Mouse (Mus musculus): ENCODE results near the gene Pard3.

The Pard3 gene

DNA sequence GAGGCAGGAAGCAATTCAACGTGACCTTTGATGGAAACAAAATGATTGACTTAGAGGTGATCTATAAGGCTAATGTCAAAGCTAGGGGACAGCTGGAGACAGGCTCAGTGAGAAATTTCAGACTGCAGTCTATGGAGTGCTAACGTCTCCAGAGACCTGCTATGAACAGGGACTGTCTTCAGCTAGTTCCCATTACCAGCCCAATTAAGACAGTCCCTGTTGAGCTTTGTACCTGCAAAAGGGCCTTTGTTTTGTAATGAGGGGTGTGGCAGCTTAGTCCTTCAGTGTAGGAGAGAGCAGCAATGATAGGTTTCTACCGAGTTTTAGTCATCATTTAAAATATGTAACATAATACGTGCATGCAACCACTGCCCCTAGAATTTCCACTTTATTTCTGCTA, 448.9 kb downstream of the Pard3 start:
- DNase-seq: no peak

GRCm38 (mm10) chr8:127514810-127515735, 451.4 kb downstream of the Pard3 start:
- DNase-seq: no peak

DNA sequence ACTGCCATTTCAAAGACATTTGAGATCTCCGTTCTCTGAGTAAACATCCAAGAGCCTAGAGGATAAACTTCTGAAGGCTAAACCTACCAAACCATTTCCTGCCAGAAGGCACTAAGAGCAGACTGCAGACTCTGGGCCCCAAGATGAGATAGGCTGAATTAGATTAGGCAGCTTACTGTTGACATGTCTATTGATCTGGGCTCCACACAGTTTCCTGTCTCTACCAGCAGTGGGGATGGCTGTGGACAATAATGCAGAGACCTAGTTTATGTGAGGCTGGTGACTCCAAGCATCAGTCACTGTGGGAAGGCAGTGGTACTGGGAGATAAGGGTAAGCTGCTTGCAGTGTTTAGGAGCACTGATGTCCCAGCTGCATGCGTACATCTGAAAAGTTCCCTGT, 452.4 kb downstream of the Pard3 start:
- DNase-seq: peak; percentile 25

- no peak for DNase-seq
Observed at GRCm38 (mm10) chr8:127525673-127526072, 462.0 kb downstream of the Pard3 start.

DNA sequence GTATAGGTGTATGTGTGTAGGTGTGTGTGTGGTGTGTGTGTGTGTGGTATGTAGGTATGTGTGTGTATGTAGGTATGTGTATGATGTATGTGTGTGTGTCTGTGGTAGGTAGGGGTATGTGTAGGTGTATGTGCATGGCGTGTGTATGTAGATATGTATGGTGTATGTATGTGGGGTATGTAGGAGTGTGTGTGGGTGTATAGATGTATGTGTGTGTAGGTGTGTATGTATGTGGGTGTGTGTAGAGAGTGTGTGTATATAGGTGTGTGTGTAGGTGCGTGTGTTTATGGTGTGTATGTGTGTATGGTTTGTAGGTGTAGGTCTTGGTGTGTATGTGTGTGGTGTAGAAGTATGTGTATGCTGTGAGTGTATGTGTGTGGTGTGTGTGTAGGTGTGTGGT, 464.6 kb downstream of the Pard3 start:
- no peak for DNase-seq

- DNase-seq: no peak
Observed at GRCm38 (mm10) chr8:127529746-127530145, 466.1 kb downstream of the Pard3 start.

- no peak for DNase-seq
Observed at GRCm38 (mm10) chr8:127531866-127532265, 468.2 kb downstream of the Pard3 start.

DNA sequence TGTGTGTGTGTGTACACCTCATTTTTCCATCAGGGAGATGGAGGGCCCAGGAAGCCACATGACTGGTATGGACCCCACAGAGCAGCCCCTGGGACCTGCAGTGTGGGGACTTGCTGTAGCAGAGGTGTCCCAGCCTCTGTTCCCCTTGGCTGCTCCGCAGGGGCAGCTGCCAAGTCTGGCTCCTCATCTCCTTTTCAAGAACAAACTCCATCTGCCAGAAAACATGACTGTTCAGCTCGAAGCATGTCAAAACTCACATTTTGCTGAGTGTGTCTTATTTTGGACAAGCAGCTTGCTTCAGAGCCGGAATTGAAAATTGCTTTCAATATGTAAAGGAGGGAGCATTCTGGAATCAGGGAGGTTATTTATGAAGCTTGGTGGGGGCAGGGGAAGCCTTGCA, 471.1 kb downstream of the Pard3 start:
- DNase-seq: no peak

- DNase-seq: no peak
Observed at GRCm38 (mm10) chr8:127535192-127535845, 471.6 kb downstream of the Pard3 start.

- no peak for DNase-seq
Observed at GRCm38 (mm10) chr8:127535846-127536220, 472.1 kb downstream of the Pard3 start.

DNA sequence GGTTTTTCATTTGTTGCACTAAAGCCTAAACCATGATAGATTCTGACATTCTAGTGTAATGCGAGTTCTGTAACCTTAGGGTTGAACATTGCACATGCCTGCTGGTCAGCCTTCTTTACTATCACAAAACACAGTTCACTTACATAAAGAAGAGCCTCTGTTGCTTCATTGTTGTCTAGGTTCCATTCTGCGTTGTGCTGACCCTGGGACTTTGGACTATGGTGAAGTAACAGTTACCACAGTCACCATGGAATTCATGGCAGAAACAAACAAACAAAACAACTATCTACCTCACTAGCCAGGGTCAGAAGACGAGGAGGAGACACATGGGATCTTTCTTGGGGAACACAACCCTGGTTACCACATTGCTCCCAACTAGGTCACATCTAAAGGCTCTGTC, 476.1 kb downstream of the Pard3 start:
- DNase-seq: no peak

- DNase-seq: no peak
Observed at GRCm38 (mm10) chr8:127540273-127540672, 476.6 kb downstream of the Pard3 start.

GRCm38 (mm10) chr8:127542162-127542561, 478.5 kb downstream of the Pard3 start:
- no peak for DNase-seq

DNA sequence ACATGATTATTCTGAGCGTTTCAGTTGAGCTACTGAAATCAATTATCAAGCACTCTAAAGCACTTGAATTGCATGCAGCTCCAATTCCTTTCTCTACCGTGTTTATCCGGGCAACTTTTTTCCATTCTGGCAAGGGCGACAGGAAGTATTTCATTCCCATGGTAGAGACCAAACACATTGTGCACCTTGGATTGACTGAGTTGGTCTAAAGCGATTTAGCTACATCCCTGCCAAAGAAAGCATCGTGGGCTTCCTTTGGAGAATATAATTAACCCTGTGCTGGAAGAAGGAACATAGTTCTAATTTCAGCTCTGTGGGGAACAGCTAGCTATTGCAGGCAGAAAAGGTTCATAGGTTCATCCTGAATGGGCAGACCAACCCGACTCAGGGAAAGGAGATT, 480.0 kb downstream of the Pard3 start:
- no peak for DNase-seq

DNA sequence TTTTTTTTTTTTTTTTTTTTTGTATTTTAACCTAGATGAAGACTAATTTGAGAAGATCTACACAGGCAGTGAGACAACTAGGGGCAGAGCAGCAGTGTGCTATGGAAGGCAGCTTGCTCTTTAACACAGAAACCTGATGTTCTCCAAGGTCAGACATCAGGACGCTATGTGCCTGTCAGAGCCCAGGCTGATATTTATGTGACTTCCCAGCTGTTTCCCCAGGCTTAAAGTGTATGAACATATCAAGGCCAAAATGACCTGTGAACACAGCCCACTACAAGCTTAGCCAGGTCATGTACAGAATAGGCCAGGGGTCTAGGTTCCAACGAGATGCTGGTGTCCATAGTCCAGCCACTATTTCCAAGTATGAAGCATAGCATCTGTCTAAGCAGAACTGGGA, 482.5 kb downstream of the Pard3 start:
- DNase-seq: no peak

- no peak for DNase-seq
Observed at GRCm38 (mm10) chr8:127550928-127551327, 487.2 kb downstream of the Pard3 start.

GRCm38 (mm10) chr8:127552161-127552595, 488.5 kb downstream of the Pard3 start:
- peak; percentile 15 for DNase-seq

DNA sequence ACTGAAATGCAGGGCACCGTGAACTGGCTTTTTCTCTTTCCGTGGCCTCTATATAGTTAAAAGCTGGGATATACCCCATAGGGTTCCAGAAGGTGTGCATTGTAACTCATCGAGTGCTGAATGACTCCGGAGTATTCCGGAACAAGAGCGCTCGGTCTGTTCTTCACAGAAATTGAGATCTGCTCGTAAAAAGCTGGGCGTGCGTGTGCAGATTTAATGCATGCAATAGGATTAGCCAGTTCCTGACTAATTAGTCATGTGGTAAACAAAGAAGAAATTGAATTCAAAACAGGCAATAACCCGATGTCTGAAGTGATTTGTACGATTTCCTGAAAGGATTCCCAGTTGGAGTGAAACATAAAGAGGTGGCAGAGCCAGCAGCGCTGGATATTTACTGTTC, 489.1 kb downstream of the Pard3 start:
- DNase-seq: no peak

DNA sequence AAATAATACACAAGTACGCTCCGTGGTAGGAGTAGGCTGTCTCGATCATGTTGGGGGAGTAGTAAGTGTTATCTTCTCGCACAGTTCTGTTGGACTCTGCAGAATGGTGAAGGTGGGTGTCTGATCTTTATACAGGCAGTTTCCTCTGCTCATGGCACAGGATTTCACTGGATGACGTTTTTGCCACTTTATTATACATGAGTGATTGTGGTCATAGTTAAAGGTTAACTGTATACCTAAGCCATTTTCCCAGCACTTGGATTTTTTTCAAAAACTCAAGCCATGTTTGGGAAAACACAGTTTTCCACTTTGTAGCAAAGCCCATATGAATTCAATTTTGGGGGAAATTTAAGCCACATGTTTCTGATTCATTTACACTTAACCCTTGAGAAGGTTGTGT, 489.9 kb downstream of the Pard3 start:
- no peak for DNase-seq

DNA sequence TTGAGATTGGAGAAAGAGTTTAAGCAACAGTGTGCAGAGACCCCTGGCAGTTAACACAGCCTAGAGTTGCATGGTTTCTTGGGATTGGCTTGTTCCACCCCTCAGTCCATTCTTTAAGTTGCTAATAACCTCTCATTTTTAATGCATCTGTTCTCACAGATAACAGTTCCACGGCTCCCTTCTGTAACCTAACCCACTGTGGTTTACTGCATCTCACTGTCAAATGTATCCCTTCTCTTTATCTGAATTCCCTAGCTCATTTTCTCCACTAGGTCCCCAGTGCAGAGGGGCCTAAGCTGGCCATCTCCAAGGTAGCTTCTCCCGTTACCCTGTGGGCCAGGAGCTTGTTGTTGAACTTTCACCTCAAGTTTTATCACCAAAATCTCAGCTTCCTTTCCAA, 492.1 kb downstream of the Pard3 start:
- no peak for DNase-seq

DNA sequence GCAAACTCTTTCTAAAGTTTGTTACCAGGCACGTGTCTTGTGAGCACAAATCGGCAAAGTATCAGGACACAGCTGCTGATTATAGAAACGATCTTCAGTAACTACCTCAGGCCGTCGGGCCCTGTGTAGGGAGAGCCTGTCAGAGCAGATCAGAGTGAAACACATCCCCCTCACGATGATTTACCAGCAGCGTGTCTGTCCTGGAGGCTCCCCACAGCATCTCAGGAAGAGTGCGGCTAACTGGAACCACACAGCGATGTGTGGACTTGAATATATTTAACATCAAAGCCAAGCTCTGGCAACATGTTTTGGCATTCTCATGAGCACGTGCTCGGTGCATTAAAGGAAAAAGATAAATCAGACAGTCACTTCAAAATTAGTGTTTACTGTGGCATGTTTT, 493.3 kb downstream of the Pard3 start:
- no peak for DNase-seq

- DNase-seq: no peak
Observed at GRCm38 (mm10) chr8:127557566-127557965, 493.9 kb downstream of the Pard3 start.

DNA sequence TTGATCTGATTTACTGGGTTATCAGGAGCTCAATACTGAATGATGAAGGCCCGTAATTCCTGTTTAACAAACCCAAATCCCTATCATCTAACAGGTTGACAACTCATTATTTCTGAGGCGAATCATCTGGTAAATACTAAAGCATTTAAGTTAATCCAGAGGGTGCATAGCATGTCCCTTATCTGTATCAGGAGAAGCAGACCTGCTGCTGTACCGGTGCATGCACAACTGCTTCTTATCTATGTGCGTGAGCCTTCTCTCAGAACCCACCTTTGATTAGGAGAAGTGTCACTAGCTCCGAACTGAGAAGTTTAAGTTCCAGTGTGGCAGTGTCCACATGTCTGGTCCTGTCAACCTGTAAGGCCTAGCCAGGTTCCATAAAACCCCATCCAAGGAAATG, 499.9 kb downstream of the Pard3 start:
- no peak for DNase-seq

- no peak for DNase-seq
Observed at GRCm38 (mm10) chr8:127564426-127564825, 500.7 kb downstream of the Pard3 start.

All from thymus, postnatal 25 days (tissue).